Mouse (Mus musculus) myocyte (in vitro differentiated cells): ENCODE measurements around the gene Zar1l. TPM values are rescaled to one million over a fixed set of nuclear protein-coding genes. Genes with fewer than 3 reads are reported as not detected.
A peak's percentile ranks its signal among the peaks of the same experiment; 100 is the strongest.
"Not testable (repeated sequence)": the region's sequence is repeated elsewhere in the genome, so short reads cannot be mapped to it uniquely, and the experiment has no call there.

Experiments
- H3K27me3 ChIP-seq: one replicate; pipeline ENCODE4 v1.6.1; 2011; ENCODE audit not compliant: control insufficient read depth, insufficient read depth, insufficient read length
- H3K36me3 ChIP-seq: one replicate; pipeline ENCODE4 v1.6.1; 2011; ENCODE audit not compliant: control insufficient read depth, insufficient read depth
- H3K4me2 ChIP-seq: one replicate; pipeline ENCODE4 v1.6.1; 2011; ENCODE audit warnings: low read depth, control low read depth
- H3K4me3 ChIP-seq: one replicate; pipeline ENCODE4 v1.5.1; 2011; ENCODE audit warnings: mild to moderate bottlenecking, control low read depth, moderate library complexity
- H3K79me2 ChIP-seq: one replicate; pipeline ENCODE4 v1.6.1; 2011; ENCODE audit not compliant: control insufficient read depth, insufficient read depth
- H3ac ChIP-seq: one replicate; pipeline ENCODE4 v1.6.1; 2011; ENCODE audit not compliant: control insufficient read depth, insufficient read length
- CEBPB ChIP-seq: IDR thresholded peaks from 2 replicates; pipeline ENCODE4 v1.6.1; 2011; ENCODE audit warnings: mild to moderate bottlenecking, moderate library complexity; ENCODE audit not compliant: poor library complexity, insufficient read depth, severe bottlenecking
- E2F4 ChIP-seq: IDR thresholded peaks from one replicate; pipeline ENCODE4 v1.6.1; 2011; ENCODE audit warnings: mild to moderate bottlenecking, control low read depth, moderate library complexity; ENCODE audit not compliant: insufficient read depth
- MAX ChIP-seq: IDR thresholded peaks from one replicate; pipeline ENCODE4 v1.6.1; 2011; ENCODE audit warnings: low read depth, mild to moderate bottlenecking, control low read depth
- MYOD1 ChIP-seq, 3 experiments: IDR thresholded peaks; one replicate each; pipeline ENCODE4 v1.6.1; 2011; ENCODE audit warnings: control low read depth in 2 of 3, low read depth in 2 of 3, mild to moderate bottlenecking in 2 of 3, moderate library complexity in 1 of 3; ENCODE audit not compliant: insufficient read length in 2 of 3, control insufficient read depth in 1 of 3
- MYOG ChIP-seq, 3 experiments: IDR thresholded peaks; one replicate each; pipeline ENCODE4 v1.6.1; 2011; ENCODE audit warnings: control low read depth in 2 of 3, low read depth in 2 of 3, mild to moderate bottlenecking in 2 of 3; ENCODE audit not compliant: insufficient read length in 2 of 3, control insufficient read depth in 1 of 3, insufficient read depth in 1 of 3
- POLR2A ChIP-seq: IDR thresholded peaks from one replicate; pipeline ENCODE4 v1.6.1; 2011; ENCODE audit warnings: low read depth, mild to moderate bottlenecking, control low read depth, moderate library complexity; ENCODE audit not compliant: insufficient read length
- POLR2AphosphoS2 ChIP-seq: IDR thresholded peaks from one replicate; pipeline ENCODE4 v1.6.1; 2011; ENCODE audit warnings: low read depth, control low read depth; ENCODE audit not compliant: insufficient read length
- REST ChIP-seq: IDR thresholded peaks from one replicate; pipeline ENCODE4 v1.6.1; 2011; ENCODE audit warnings: mild to moderate bottlenecking, control low read depth, moderate library complexity; ENCODE audit not compliant: insufficient read depth, insufficient read length
- SRF ChIP-seq: IDR thresholded peaks from one replicate; pipeline ENCODE4 v1.6.1; 2011; ENCODE audit warnings: low read depth; ENCODE audit not compliant: control insufficient read depth, insufficient read length
- TCF12 ChIP-seq: IDR thresholded peaks from one replicate; pipeline ENCODE4 v1.6.1; 2011; ENCODE audit warnings: mild to moderate bottlenecking, control low read depth; ENCODE audit not compliant: poor library complexity, insufficient read depth, severe bottlenecking
- TCF3 ChIP-seq: IDR thresholded peaks from one replicate; pipeline ENCODE4 v1.6.1; 2011; ENCODE audit warnings: low read depth, control low read depth; ENCODE audit not compliant: insufficient read length
- USF1 ChIP-seq: IDR thresholded peaks from one replicate; pipeline ENCODE4 v1.6.1; 2011; ENCODE audit warnings: low read depth, mild to moderate bottlenecking, control low read depth, moderate library complexity
- polyA plus RNA-seq: library from polyadenylated mRNA; unstranded; fragments of >200 nt; fragmentation: generic; extraction: Trizol; gene quantifications from one replicate; pipeline ENCODE4 v1.2.1, GENCODE M21; 2012; ENCODE audit warnings: missing spikeins

Zar1l gene
- polyA plus RNA-seq, 1 experiment, result not detected

DNA sequence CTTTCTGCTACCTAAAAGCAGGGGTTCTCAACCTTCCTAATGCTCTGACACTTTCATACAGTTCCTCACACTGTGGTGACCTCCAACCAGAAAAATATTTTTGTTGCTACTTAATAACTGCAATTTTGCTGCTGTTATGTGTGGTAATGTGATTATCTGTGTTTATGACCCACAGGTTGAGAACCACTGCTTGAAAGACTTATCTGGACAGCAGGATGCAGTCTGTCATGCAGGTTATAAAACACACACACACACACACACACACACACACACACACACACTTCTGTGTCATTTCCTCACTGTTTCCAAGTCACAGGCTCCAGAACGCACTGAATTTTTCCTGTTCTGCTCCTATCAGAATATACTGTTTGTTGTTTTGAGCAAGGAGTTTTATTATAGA, 3.9 kb downstream of the Zar1l start:
- no peak for TF ChIP-seq CEBPB
- TF ChIP-seq E2F4, result no peak
- TF ChIP-seq REST, result no peak
- no peak for TF ChIP-seq TCF3
- TF ChIP-seq MAX, result no peak
- no peak for TF ChIP-seq MYOD1 (IDR thresholded peaks at IDR 0.05; ENCODE audit: control insufficient read depth in 1 of 3, insufficient read length in 2 of 3, low read depth in 2 of 3)
- no peak for TF ChIP-seq POLR2A
- TF ChIP-seq USF1, result no peak
- TF ChIP-seq MYOG (IDR thresholded peaks at IDR 0.05; ENCODE audit: control insufficient read depth in 1 of 3, insufficient read depth in 1 of 3, insufficient read length in 2 of 3, low read depth in 2 of 3), result no peak
- TF ChIP-seq TCF12, result no peak
- TF ChIP-seq POLR2AphosphoS2, result no peak
- no peak for TF ChIP-seq SRF
- no peak overlapping the region for H3K4me2 ChIP-seq
- no peaks in the 10 kb centered on the region for H3K79me2 ChIP-seq
- no peaks in the 10 kb centered on the region for H3K36me3 ChIP-seq
- no peak overlapping the region for H3K4me3 ChIP-seq
- H3K27me3 ChIP-seq, result peaks cover 14% of the 10 kb centered on the region
- H3ac ChIP-seq, result no peak overlapping the region

DNA sequence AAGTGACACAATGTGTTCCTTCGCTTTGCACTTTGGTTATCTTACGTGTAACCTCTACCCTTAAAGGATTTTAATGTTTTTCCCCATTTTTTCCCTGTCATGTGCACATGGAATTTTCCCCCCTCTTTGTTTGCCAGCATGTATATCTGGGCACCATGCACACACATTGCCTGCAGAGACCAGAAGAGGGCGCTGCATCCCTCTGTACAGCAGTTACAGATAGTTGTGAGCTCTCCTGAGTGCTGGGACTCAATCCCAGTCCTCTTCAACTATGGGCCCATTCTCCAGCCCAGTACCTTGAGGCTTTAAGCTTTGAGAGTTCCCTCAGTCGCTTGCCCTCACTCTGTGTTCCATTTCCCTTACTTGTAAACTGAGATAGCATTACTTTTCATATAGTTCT, 4.7 kb downstream of the Zar1l start:
- no peak overlapping the region for H3K4me2 ChIP-seq
- no peaks in the 10 kb centered on the region for H3K79me2 ChIP-seq
- no peak overlapping the region for H3ac ChIP-seq
- H3K4me3 ChIP-seq, result no peak overlapping the region
- TF ChIP-seq POLR2A, result no peak
- TF ChIP-seq E2F4, result no peak
- TF ChIP-seq CEBPB, result no peak
- TF ChIP-seq REST, result no peak
- no peak for TF ChIP-seq MAX
- TF ChIP-seq POLR2AphosphoS2, result no peak
- no peak for TF ChIP-seq MYOG (IDR thresholded peaks at IDR 0.05; ENCODE audit: control insufficient read depth in 1 of 3, insufficient read depth in 1 of 3, insufficient read length in 2 of 3, low read depth in 2 of 3)
- no peak for TF ChIP-seq TCF12
- no peak for TF ChIP-seq TCF3
- no peak for TF ChIP-seq USF1
- TF ChIP-seq MYOD1 (IDR thresholded peaks at IDR 0.05; ENCODE audit: control insufficient read depth in 1 of 3, insufficient read length in 2 of 3, low read depth in 2 of 3), result no peak
- no peak for TF ChIP-seq SRF
- peaks cover 14% of the 10 kb centered on the region for H3K27me3 ChIP-seq
- no peaks in the 10 kb centered on the region for H3K36me3 ChIP-seq

DNA sequence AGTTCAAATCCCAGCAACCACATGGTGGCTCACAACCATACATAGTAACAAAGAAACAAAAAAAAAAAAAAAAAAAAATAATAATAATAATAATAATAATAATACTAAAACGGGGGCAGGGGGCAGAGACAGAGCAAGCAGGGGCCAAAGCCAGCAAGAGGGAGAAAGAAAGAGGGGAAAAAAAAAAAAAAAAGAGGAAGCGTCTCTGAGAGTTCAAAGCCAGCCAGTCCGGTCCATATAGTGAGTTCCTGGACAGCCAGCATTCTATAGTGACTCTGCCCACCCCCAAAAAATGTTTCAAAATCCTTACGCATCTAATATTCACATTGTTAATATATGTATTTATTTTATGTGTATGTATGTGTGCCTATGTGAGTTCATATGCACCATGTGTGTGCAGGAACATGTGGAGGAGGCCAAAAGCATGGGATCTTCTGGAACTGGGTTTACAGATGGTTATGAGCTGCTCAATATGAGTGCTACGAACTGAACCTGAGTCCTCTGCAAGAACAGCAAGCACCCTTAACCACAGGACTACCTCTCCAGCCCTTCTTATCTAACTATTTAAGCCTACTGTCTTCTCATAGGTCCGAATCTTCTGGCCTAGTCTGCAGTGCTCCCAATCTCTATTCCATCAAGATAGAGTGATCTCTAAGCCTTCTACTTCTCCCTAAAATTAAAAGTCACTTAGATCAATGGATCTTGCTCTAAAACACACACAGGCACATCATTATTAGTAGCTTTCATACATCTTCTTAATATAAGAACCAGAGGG, 7.3 kb downstream of the Zar1l start:
- Histone ChIP-seq H3ac (no peak overlapping the region), H3K36me3 (no peaks in the 10 kb centered on the region), H3K27me3 (no peaks in the 10 kb centered on the region), H3K4me2 (no peak overlapping the region), H3K79me2 (no peaks in the 10 kb centered on the region), H3K4me3 (no peak overlapping the region)
- TF ChIP-seq E2F4, result no peak
- no peak for TF ChIP-seq POLR2AphosphoS2
- TF ChIP-seq REST, result no peak
- TF ChIP-seq MYOG (IDR thresholded peaks at IDR 0.05; ENCODE audit: control insufficient read depth in 1 of 3, insufficient read depth in 1 of 3, insufficient read length in 2 of 3, low read depth in 2 of 3), result no peak
- TF ChIP-seq MAX, result no peak
- TF ChIP-seq TCF3, result no peak

DNA sequence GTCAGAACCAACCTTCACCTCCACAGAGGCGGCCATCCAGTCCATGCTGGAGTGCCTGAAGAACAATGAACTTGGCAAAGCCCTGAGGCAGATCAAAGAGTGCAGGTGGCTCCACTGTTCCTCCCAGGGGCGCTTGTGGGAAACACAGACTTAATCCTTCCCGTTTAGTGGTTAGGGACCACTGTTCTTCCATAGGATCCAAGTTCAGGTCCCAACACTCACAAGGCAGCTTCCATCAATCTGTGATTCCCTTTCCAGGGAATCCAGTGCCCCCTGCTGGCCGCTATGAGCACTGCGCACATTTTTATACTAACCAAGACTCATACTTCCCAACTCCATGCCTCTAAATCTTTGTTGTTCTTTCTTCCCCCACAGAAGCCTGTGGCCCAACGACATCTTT, 22.2 kb downstream of the Zar1l start:
- TF ChIP-seq USF1 (no peak), MYOG (IDR thresholded peaks at IDR 0.05; ENCODE audit: control insufficient read depth in 1 of 3, insufficient read depth in 1 of 3, insufficient read length in 2 of 3, low read depth in 2 of 3) (no peak)

DNA sequence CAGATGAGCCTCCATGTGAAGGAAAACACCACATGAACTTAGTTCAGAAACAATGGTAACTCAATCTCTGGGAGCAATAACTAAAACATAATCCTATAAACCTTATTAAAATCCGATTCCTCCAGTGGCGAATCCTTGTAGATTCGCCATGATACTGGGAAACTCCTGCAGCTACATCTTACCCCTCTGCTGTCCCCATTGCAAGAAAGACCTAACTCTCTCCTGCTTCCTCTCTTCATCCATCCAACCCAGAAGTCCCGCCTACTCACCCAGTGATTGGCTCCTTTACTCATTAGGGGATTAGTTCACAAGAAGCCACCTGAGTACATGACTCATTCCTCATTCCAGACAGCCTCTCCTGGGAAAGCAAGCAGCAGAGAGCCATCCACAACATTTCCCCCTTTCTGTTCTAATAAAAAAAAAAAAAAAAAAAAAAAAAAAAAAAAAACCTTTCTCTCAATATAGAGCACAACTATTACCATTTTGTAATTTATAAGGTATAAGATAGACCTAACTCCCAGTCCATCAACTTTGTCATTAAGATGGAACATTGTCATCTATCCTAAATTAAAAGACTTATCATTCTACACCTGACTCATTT, 26.3 kb downstream of the Zar1l start:
- not testable (repeated sequence) for H3K79me2 ChIP-seq, H3K4me3 ChIP-seq, H3K27me3 ChIP-seq, H3K36me3 ChIP-seq, H3ac ChIP-seq
- peak overlapping the region; percentile 45 for H3K4me2 ChIP-seq

More for the DNA sequence above, 22.2 kb downstream of the Zar1l start:
- Histone ChIP-seq H3K79me2 (no peaks in the 10 kb centered on the region), H3K4me3 (no peak overlapping the region), H3K4me2 (no peak overlapping the region), H3K36me3 (no peaks in the 10 kb centered on the region), H3ac (no peak overlapping the region), H3K27me3 (no peaks in the 10 kb centered on the region)
